Mouse (Mus musculus) stomach, postnatal 0 days (tissue): ENCODE measurements around the gene Tceanc. TPM values are rescaled to one million over a fixed set of nuclear protein-coding genes. Genes with fewer than 3 reads are reported as not detected.

Experiments used
- ATAC-seq: fragments of 200-750 bp; cut with Nextera tagmentation; 2 replicates; pipeline ENCODE4 v1.8.0; 2017; ENCODE audit not compliant: low FRiP score, low TSS enrichment
- DNase-seq: peaks from one replicate; pipeline ENCODE4 v3.0.0-alpha.2; 2016; ENCODE audit warnings: low spot score
- H3K27ac ChIP-seq: fragments of 300-500 bp; sonication (generic); replicated peaks from 2 replicates; pipeline ENCODE4 v1.5.1; 2014; ENCODE audit warnings: mild to moderate bottlenecking, control low read depth
- H3K27me3 ChIP-seq: fragments of 300-500 bp; sonication (generic); 2 replicates; pipeline ENCODE4 v1.6.1; 2014; ENCODE audit warnings: low read length; ENCODE audit not compliant: control insufficient read depth, insufficient read depth
- H3K36me3 ChIP-seq: fragments of 300-500 bp; sonication (generic); 2 replicates; pipeline ENCODE4 v1.6.1; 2014; ENCODE audit warnings: low read length, mixed read lengths; ENCODE audit not compliant: control insufficient read depth, insufficient read depth
- H3K4me1 ChIP-seq: fragments of 300-500 bp; sonication (generic); replicated peaks from 2 replicates; pipeline ENCODE4 v1.6.1; 2014; ENCODE audit warnings: antibody characterized with exemption; ENCODE audit not compliant: control insufficient read depth, insufficient read depth
- H3K4me2 ChIP-seq: fragments of 300-500 bp; sonication (generic); replicated peaks from 2 replicates; pipeline ENCODE4 v1.6.1; 2014; ENCODE audit warnings: low read depth, mild to moderate bottlenecking, control low read depth, moderate library complexity
- H3K4me3 ChIP-seq: fragments of 300-500 bp; sonication (generic); 2 replicates; pipeline ENCODE4 v1.5.1; 2014; ENCODE audit warnings: low read depth, low read length, control low read depth
- H3K9ac ChIP-seq: fragments of 300-500 bp; sonication (generic); 2 replicates; pipeline ENCODE4 v1.6.1; 2014; ENCODE audit warnings: mild to moderate bottlenecking, low read length, control low read depth, mixed read lengths
- H3K9me3 ChIP-seq: fragments of 300-500 bp; sonication (generic); 2 replicates; pipeline ENCODE4 v1.6.1; 2016; ENCODE audit warnings: low read length; ENCODE audit not compliant: control insufficient read depth
- CTCF ChIP-seq: IDR thresholded peaks from 2 replicates; pipeline ENCODE4 v1.5.1; 2016; ENCODE audit warnings: antibody characterized with exemption, low read depth, mild to moderate bottlenecking, moderate library complexity
- EP300 ChIP-seq: optimal IDR thresholded peaks from 2 replicates; pipeline ENCODE3; 2016; ENCODE audit warnings: antibody characterized with exemption
- WGBS: fragments of 180-500 bp; shearing (Covaris S2); extraction: QIAGEN DNeasy Blood & Tissue Kit; methylation state at CpG from one replicate; pipeline ENCODE4 v1.1.7; 2014; 5-methylcytosine and 5-hydroxymethylcytosine counted together
- polyA plus RNA-seq: library from polyadenylated mRNA; unstranded; fragments of >200 nt; fragmentation: Nextera tagmentation; extraction: Ambion mirVana; gene quantifications from 2 replicates; pipeline ENCODE4 v1.2.1, GENCODE M21; 2015

Tceanc gene
- 4.1 and 4.2 TPM in 2 replicates for polyA plus RNA-seq

DNA sequence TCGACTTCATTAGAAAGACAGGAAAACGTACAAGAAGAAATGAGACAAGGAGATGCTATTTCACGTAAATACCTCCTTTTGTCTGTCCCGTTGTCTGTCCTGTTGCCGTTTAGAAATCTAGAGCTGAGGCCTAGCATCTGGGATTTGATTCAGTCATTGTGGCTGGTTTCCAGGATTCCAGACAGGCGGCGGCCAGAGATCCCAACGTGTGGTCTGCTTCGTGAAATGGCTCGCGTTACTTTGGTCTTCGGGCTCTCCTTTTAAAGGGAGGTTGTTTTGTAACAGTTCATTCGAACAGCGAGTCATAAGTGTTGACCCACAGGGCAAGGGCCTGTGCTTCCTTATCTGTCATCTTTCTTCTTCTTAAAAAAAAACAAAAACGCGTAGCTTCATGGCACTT, at the start of gene Tceanc:
Gene Tceanc, minus strand, starts transcription at position 223 of the 400 bp plus-strand sequence.
- no peak within 1 kb of the TSS for H3K27ac ChIP-seq
- WGBS = 52% methylated on average over 16 of the region's 16 CpGs
- TF ChIP-seq EP300 = no peak
- no peak for TF ChIP-seq CTCF

DNA sequence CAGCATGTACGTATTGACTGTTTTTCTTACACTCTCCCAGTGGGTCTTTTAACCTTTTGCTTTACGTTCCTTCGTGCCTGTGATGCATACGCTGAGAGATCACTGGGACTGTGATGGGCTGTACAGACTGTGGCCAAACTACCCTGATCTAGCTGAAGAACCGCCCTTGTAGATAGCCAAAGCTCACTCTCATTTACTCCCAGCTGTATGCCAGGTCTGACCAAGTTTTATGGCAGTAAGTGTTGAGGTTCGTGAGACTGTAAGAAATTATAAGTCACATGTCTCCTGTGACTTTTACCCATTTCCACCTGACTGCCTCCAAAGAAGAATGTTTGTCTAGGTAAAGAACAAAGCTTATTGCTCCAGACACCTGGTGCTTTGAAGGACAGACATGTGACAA, 47.6 kb upstream of the Tceanc start:
- WGBS = 76% methylated on average over 6 of the region's 6 CpGs
- ATAC-seq = no peak

More for the DNA sequence above, at the start of gene Tceanc:
- no peaks in the 10 kb centered on the region for H3K4me1 ChIP-seq
- no peaks in the 10 kb centered on the region for H3K36me3 ChIP-seq
- no peak for DNase-seq
- H3K4me2 ChIP-seq = no peak within 1 kb of the TSS
- no peaks in the 10 kb centered on the region for H3K9me3 ChIP-seq
- no peak for ATAC-seq
- H3K4me3 ChIP-seq = no peak within 1 kb of the TSS
- H3K9ac ChIP-seq = no peak within 1 kb of the TSS
- H3K27me3 ChIP-seq = no peaks in the 10 kb centered on the region

DNA sequence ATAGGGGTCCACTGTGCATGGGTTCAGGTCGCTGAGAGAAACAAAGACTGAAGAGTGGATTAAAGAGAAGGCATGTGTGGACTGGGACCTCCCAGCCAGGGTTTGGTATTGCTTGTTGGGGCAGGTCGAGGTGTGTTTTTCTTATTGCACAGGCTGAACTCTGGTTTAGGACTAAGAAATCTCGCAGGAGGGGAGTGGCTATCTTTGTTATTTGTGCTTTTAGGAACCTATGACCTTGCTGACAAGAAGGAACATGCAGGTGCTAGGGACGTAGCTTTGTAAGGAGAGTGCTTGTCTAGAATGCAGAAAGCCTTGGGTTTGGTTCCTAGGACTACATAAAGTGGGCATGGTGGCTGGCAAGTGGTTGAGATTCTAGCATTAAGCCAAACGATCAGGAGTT, 47.0 kb upstream of the Tceanc start:
- ATAC-seq (peak; percentile 51; the same call in 1 of the 2 replicates), DNase-seq (peak; percentile 17)
- no peak for TF ChIP-seq CTCF
- TF ChIP-seq EP300 = no peak
- Histone ChIP-seq H3K9ac (no peak overlapping the region), H3K27ac (peak overlapping the region; percentile 63), H3K4me2 (no peak overlapping the region), H3K27me3 (no peaks in the 10 kb centered on the region), H3K9me3 (no peaks in the 10 kb centered on the region), H3K36me3 (no peaks in the 10 kb centered on the region), H3K4me3 (no peak overlapping the region), H3K4me1 (no peaks in the 10 kb centered on the region)
- 47% methylated on average over 5 of the region's 5 CpGs for WGBS

More for the DNA sequence above, 47.6 kb upstream of the Tceanc start:
- Histone ChIP-seq H3K27me3 (no peaks in the 10 kb centered on the region), H3K4me1 (no peaks in the 10 kb centered on the region), H3K36me3 (no peaks in the 10 kb centered on the region), H3K9me3 (no peaks in the 10 kb centered on the region), H3K9ac (no peak overlapping the region), H3K27ac (peak overlapping the region; percentile 40; the same call in 1 of the 2 replicates), H3K4me2 (no peak overlapping the region), H3K4me3 (no peak overlapping the region)
- no peak for TF ChIP-seq EP300
- DNase-seq = no peak

- Histone ChIP-seq H3K9me3 (no peaks in the 10 kb centered on the region), H3K4me2 (no peak overlapping the region), H3K27me3 (no peaks in the 10 kb centered on the region), H3K9ac (no peak overlapping the region), H3K4me1 (no peaks in the 10 kb centered on the region), H3K4me3 (no peak overlapping the region), H3K36me3 (no peaks in the 10 kb centered on the region), H3K27ac (peak overlapping the region; percentile 63)
- no peak for DNase-seq
- TF ChIP-seq EP300 = no peak
- no peak for TF ChIP-seq CTCF
- ATAC-seq = no peak
- WGBS = 39% methylated on average over 5 of the region's 5 CpGs
Observed at GRCm38 (mm10) chrX:166564900-166565299, 46.5 kb upstream of the Tceanc start.

- H3K4me1 ChIP-seq = no peaks in the 10 kb centered on the region
- H3K4me3 ChIP-seq = no peak overlapping the region
- TF ChIP-seq CTCF (no peak), EP300 (no peak)
- no peak overlapping the region for H3K4me2 ChIP-seq
- ATAC-seq = no peak
- 22% methylated on average over 3 of the region's 3 CpGs for WGBS
- no peaks in the 10 kb centered on the region for H3K36me3 ChIP-seq
- H3K9me3 ChIP-seq = no peaks in the 10 kb centered on the region
- H3K9ac ChIP-seq = no peak overlapping the region
- H3K27me3 ChIP-seq = no peaks in the 10 kb centered on the region
- H3K27ac ChIP-seq = no peak overlapping the region
- peak; percentile 17 for DNase-seq
Observed at GRCm38 (mm10) chrX:166559333-166559732, 41.0 kb upstream of the Tceanc start.

DNA sequence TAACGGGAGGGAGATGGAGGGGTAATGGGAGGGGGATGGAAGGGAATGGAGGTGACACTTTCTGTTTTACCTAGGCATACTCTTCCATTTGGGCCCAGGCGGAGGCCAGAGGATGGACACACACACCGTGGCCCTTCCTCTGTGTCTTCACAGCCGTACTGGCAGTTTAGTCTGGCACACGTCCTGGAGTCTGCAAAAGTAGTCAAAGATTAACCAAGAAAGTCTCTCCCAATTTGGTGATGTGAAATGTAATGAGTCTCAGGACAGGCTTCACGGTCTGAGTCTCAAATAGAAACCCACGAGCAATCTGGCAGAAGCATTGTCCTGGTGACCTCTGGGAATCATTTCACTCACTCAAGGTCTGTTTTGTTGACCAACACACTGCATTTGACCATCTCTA, 34.0 kb upstream of the Tceanc start:
- Histone ChIP-seq H3K36me3 (no peaks in the 10 kb centered on the region), H3K9me3 (no peaks in the 10 kb centered on the region), H3K4me1 (no peaks in the 10 kb centered on the region), H3K4me3 (no peak overlapping the region), H3K27ac (no peak overlapping the region), H3K27me3 (no peaks in the 10 kb centered on the region), H3K9ac (no peak overlapping the region), H3K4me2 (no peak overlapping the region)
- 69% methylated on average over 6 of the region's 7 CpGs for WGBS
- DNase-seq (no peak), ATAC-seq (no peak)
- TF ChIP-seq CTCF (no peak), EP300 (no peak)
